Mouse (Mus musculus) CD4-positive helper T cell, adult 2 months (primary cell): ENCODE data around the gene Gm9964.
A peak's percentile ranks its signal among the peaks of the same experiment; 100 is the strongest.
"Not testable (repeated sequence)": the region's sequence is repeated elsewhere in the genome, so short reads cannot be mapped to it uniquely, and the experiment has no call there.

ENCODE experiments used
- DNase-seq: peaks from one replicate; pipeline ENCODE4 v3.0.0-alpha.2; 2012; ENCODE audit warnings: low read depth, missing footprints, low spot score

Gm9964 gene

DNA sequence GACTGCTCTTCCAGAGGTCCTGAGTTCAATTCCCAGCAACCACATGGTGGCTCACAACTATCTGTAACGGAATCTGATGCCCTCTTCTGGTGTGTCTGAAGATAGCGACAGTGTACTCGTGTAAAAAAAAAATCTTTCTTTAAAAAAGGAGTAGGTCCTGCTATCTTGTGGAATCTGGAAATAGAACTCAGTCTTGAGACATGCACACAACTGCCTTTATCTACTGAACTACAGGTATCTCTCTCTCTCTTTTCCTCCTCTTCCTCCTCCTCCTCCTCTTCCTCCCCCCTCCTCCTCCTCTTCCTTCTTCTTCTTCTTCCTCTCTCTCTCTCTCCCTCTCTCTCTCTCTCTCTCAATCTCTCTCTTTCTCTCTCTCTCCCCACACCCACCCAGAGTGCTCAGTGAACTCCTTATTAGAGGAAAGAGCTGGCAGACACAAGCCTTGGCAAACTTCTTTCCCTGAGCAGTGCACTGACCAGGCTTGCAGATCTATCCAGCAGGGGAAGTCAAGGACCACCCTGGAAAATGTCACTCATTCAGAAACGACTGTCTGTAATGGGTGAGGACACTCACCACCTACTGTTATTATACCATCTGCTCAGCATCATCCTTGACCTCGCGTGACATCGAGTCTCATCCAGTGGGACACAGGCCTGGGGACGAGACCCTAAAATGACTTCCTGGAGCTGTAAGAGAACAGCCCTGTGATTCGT is 3.2 kb upstream of the Gm9964 start:
- DNase-seq: no peak

DNA sequence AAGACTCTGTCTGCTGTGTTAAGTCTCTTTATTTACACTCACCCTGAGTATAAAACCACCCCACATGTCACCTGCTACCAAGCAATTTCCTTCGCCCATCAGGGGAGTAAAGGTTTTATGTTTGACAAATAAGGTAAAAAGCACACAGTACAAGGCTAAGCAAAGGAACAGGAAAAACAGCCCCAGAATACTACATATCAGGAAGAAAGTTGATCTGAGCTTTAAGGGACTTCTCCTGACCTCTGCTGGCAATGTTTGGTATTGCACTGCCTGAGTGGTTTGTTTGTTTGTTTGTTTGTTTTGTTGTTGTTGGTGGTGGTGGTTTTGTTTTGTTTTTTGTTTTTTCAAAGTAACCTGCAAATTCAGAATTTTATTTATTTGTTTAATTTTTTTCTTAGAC is 539 bp downstream of the Gm9964 start:
- peak; percentile 49 for DNase-seq

DNA sequence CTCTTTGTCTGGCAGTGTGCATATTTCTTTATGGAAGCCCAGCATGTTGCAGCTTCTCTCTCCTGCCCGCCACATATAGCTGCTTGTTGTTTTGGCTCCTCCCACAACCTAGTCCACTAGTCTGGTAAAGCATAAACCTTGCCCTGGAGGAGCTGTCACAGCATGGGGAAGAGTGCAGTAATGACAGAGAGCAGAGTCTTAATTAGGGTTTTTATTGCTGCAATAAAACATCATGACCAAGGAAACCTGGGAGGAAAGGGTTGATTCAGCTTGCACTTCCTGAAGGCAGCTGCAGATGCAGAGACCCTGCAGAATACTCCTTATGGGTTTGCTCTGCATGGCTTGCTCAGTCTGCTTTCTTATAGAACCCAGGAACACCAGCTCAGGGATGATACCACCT is 2.7 kb downstream of the Gm9964 start:
- DNase-seq: no peak

DNA sequence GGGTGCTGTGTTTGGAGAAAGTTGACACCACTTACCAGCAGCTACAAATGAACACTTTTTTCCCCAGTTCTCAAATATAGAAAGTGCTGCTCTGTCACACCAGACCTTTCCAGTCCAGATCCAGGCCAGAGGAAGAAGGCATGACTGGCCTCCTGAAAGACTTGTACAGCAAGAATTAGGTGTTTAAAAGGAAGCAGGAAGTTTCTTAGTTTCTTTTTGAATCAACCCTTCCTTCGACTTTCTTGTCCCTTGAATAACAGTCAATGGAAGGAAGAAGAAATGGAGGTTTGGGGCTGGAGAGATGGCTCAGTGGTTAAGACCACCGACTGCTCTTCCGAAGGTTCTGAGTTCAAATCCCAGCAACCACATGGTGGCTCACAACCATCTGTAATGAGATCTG is 3.7 kb downstream of the Gm9964 start:
- DNase-seq: no peak

DNA sequence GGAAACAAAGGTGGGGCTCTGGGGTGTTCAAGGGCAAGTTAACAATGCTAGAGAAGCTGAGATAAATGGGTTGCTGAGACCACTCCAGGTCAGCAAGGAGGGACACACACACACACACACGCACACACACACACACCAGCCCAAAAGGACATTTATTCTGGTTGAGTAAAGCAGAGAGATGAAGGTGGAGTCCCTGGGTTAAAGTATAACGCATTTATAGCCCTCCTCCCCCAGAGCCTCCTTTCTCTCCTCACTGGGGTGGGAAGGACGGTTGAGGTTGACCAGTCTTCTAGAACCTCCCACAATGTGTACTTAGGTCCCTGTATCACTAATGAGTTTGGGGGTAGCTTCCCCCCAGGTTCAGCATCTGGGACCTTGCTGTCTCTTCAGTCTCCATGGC is 4.6 kb downstream of the Gm9964 start:
- DNase-seq: no peak

DNA sequence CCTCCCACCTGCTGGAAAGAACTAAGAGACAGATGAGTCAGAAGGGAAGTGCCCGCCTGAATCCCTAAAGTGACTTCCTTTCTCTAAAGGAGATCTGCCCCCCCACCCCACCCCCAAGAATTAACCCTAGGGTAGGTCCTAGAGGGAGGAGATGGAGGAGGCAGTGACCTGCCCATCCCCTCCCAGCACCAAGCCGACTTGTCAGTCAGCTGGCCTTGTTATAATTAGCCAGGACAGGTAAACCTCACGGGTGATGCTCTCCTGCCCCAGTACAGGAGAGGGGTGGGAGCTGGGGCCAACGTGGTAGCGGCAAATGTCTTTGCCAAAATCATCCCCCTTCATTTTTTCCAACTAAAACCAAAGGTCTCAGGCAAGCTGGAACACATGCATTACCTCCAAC is 5.1 kb downstream of the Gm9964 start:
- no peak for DNase-seq

DNA sequence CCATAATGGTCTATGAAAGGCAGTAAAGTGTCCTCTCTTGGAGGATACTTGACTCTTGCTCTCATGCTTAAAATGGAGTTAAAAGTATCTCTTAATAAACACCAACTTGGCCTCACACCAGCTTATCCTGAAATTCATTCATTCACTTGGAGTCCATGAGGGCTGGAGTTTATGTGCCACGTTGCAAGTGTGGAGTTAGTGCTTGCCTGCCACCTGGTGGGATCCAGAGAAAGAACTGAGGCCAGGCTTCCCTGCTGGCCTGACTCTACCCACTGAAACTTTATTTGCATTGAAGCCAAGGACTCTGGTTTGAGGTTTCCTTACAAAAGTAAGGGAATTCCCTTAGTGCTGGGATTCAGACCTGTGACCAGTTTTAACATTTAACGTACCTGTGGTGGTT is 6.2 kb downstream of the Gm9964 start:
- DNase-seq: no peak

DNA sequence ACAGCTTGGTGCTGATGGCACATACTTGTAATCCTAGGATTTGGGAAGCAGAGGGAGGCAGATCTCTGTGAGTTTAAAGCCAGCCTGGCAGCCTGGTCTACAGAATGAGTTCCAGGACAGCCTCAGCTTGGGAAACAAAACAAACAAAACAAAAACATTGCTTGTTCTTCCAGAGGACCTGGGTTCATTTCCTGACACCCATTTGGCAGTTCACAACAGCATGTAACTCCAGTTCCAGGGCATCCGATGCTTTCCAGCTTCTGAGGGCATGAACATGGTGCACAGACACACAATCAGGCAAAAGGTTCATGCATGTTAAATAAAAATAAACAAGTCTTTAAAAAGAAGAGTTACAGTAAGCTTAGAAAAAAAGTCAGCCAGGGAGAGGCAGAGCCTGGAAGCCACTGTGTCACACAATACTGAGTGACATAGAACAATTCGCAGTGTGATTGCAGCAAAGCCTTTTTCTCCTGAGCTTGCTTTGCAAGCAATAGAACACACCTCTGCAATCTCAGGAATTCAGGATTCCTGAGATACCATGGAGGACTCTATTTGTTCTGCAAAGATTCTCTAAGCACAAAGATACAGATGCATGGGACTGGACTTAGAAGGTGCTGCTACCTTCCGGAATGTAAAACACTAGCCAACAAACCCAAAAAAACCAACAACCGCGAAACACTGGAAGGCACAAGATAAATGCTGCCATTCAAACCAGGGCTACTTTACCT is 7.6 kb downstream of the Gm9964 start:
- DNase-seq: no peak

DNA sequence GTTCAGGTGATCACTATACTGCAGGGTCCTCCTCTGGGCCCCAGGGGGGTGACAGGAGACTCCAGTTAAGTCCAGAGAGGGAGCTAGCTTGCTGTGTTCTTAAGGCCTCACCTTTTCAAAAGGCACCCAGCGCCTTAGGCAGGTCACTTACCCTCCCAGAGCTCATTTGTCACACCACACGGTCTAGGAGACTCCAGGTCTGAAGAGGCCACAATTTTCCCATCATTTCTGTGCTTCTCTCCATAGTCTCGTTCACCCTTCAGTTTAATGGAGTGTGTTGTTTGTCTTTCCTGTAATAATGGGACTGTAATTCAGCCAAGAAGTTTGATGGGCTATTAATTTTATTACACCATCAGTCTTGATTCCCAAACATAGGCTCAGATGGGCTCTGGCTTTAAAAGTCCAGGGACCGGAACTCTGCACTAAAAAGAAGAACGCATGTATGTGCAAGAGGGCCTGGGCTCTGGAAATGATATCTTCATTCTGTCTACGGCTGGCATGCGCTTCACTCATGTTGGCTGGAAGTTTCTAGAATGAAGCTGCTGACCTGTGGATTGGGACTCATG is 8.3 kb downstream of the Gm9964 start:
- no peak for DNase-seq

DNA sequence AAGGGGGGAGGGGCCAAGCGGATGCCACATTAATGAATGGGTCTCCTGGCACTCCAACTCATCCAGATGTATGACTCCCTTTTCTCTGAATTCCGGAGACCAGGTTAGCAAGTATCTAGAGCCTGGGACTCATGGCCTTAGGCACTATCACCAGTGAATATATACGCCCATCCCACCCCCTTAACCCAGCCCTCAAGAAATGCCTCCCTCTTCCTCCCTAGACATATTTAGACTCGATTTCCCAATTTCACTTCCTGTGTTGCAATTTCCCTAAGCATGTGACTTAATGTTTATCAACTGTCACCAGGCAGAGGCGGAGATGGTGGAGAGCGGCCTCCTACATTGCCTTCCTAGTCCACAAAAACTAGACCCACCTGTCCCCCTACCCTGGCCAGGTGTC is 9.3 kb downstream of the Gm9964 start:
- no peak for DNase-seq

DNA sequence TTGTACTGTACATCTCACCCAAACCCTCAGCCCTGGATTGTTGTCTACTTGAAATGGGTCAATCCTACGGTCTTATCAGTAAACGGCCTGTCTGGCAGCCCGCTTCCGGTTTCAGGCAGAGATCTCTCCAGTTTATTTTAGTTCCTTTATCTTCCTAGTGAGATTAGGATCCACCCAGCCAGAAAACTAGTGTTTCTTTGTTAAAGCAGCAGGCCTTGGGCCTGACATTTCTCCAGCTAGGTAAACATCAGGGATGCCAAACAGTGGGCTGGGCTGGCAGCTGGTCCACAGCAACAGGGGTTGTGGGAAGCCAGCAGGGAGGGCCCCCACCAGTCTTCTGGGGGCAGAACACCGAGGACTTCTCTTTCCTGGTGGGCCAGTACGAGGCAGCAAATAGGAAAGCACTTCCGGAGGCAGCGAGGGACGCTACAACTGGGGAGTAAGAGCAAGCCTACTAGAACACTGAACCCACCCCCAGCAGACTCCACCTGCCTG is 10.4 kb downstream of the Gm9964 start:
- no peak for DNase-seq

DNA sequence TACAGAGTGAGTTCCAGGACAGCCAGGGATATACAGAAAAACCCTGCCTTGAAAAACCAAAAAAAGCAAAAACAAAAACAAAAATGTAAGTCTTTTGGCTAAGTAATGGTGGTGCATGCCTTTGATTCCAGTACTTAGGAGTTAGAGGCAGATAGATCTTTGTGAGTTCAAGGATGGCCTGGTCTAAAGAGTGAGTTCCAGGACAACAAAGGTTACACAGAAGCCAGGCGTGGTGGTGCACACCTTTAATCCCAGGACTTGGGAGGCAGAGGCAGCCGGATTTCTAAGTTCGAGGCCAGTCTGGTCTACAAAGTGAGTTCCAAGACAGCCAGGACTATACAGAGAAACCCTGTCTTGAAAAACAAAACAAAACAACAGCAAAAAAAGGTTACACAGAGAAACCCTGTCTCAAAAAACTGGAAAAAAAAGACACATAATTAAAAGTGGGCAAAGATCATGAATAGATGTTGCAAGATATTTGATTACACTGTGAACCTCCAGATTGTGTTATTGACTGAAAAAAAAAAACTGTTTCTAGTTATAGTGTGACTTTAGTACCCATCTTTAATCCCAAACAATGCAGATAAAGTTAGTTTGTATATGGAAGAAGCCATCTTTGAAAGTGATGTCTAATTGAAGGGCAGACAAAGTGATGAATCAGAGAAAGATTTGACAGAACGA is 13.2 kb downstream of the Gm9964 start:
- DNase-seq: no peak

DNA sequence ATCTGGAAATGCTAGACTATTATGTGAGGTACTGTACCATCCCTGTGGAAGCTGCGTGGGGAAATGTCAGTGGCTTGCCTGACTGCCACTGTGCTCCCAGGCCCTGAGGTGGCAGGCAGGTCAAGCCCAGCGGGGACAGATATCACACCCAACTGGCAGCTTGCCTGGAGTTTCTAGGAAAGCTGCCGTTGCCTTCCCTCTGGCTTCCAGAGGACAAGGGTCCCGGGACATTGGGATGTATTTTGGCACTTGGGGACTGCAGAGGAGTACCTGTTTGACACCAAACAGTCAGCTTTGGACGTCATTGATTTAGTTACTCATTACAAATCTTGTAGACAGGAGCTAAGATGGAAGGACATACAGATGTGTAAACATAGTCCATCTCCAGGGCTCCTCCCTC is 15.3 kb downstream of the Gm9964 start:
- no peak for DNase-seq

DNA sequence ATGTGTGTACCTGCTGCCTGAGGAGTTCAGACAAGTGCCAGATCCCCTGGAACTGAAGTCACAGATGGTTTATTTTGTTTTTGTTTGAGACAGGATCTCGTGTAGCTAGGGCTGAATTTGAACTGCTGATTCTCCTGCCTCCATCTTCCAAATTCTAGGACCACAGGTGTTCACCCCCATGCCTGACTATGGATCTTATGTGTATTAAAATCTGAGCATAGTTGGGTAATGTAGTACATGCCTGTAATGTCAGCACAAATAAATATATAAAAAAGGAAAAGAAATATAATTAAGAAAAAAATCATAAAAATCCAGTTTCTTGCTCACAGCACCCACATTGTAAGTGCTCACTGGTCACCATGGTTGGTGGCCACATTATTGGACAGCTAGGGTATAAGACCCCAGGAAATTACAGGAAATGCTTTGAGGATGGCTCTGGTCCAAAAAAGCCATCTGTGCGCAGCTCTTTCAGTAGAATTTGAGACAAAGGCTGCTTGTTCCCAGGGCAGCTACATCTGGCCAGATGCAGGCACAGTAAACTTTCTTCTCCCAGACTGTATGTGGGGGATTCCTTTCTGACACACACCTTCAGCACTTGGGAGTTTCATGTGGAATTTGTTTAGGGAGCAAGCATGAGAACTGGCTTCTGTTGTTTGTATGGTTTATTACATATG is 16.8 kb downstream of the Gm9964 start:
- no peak for DNase-seq

DNA sequence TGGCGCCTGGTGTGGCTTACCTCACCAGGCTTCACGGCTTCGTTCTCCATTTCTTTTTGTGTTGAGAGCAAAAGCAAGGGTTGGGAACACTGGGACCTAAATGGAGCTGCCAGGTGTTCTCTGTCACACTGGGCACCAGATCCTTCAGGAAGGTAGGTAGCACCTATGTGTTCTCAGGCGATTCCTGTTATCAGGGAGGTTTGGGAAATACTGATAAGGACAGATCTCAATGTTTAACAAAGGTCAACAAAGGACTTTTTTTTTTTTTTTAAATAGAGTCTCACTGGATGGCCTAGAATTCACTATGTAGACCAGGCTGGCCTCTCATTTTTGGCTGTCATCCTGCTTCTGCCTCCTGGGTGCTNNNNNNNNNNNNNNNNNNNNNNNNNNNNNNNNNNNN is 22.9 kb downstream of the Gm9964 start:
- no peak for DNase-seq

DNA sequence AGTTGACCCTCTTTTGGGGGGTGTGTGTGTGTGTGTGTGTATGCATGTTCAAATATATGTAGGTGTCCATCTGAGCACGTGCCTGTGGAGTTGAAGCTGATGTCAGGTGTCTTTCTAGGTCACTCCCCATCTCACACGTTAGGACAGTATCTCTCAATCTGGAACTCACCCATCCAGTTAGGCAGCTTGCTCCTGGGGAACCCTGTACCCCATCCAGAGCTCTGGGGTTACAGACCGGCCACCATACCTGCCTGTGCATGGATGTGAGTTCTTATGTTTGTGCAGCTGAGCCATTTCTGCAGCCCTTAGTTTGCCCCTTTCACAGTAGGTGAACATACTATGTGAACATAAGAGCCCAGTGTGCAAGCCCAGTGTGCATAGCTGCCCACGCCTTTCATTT is 23.7 kb downstream of the Gm9964 start:
- DNase-seq: no peak

DNA sequence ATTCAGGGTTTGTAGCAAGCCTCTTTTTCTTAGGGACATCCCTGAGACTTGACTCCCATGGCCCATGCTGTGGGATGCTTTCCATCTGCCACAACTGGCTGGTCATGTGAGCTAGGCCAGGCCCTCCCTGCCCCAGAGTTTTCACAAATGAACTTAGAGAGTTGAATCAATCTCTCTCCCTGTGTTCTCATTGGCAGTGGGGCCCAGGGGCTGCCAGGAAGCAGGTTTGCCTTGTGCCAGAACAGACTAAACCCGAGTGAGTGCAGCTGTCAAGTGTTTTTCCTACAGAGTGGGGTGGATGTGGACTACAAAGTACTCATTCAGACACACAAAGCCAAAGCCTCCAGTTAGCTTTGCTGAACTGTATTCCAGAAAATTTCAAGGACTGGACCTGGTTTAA is 29.5 kb downstream of the Gm9964 start:
- no peak for DNase-seq

DNA sequence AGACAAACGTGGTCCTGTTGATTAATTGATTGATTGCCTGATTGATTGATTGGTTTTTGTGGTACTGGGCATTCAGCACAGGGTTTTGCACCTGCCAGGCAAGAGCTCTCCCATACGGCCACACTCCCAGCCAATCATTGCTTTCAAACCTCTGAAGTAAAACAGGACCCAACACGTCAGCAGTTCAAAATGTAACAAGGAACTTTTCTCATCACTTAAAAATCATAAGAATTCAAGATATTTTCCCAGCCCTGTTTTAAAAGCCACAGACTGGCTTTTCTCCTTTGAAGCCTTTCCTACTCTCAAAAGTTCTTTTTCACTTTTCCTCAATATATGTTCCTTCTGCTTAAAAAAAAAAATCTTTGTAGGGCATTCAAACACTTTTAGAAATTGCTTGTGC is 32.3 kb downstream of the Gm9964 start:
- DNase-seq: no peak

DNA sequence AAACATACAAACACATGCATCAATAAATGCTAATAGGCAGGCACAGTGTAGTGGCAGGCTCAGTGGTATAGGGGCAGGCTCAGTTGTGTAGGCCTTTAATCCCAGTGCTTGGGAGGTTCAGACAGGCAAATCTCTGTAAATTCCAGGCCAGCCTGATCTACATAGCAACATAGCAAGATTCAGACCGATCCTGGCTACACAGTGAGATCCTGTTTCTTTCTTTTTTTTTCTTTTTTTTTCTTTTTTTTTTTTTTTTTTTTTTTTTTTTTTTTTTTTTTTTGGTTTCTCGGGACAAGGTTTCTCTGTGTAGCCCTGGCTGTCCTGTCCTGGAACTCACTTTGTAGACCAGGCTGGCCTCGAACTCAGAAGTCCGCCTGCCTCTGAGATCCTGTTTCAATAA is 36.6 kb downstream of the Gm9964 start:
- not testable (repeated sequence) for DNase-seq

DNA sequence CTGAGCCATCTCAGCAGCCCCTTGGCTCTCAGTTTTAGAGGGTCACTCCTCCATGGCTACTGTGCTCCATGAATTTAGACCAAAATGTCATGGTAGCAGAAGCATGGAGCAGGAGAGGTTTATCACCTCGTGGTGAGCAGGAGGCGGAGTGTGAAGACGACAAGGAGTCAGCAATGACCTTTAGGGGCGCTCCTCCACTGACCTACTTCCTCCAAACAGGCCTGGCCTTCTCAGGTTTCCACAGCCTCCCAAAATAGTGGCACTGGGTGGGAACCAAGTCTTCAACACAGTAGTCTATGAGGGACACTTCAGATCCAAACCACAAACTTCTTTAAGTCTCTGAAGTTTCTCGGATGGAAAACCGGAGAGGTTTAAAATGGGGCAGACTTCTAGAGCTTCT is 38.0 kb downstream of the Gm9964 start:
- DNase-seq: no peak

DNA sequence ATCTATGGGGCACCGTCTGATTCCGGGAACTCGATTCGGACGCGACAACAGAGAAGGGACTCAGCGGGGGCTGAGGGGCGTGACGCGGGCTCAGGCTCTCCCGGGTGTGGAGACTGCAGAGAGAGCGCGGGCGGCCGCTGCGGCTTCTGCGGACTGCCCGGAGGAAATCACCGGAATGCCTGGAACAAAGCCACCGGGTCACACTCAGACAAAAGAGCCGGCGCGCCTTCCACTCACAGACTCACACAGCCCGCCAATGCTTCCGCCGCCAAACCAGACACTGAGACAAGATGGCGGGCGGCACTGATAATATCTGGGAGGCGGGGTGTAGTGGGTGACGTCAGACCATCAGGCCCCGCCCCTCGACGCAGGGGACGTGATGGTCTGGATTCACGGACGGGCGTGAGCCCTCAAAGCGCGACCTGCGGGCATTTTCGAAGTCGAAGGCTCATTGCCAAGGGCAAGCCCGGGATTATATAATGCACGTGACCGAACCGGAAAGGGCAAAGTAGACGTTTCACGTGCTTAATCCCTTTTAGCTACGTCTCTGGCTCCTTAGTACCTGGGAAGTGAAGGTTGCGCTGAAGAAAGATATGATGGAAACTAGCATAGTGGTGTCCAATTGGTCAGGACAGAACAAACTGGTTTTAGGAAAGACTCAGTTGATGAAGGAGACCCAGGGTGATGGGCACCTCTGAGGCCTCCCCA is 42.2 kb downstream of the Gm9964 start, which contains the start of gene Wsb1:
Gene Wsb1 (minus strand): TSS at position 281 of the 708 bp plus-strand sequence.
- peak; percentile 93 for DNase-seq
